Mouse (Mus musculus) G1E (cell line): ENCODE measurements around the gene Phpt1. TPM values are rescaled to one million over a fixed set of nuclear protein-coding genes. Genes with fewer than 3 reads are reported as not detected.

Experiments used
- ATAC-seq: 2 replicates; pipeline ENCODE4 v1.8.0; 2016; ENCODE audit warnings: mild to moderate bottlenecking; ENCODE audit not compliant: insufficient number of reproducible peaks, poor library complexity, low FRiP score, severe bottlenecking; ENCODE audit errors: extremely low read depth
- DNase-seq: peaks from one replicate; pipeline ENCODE4 v3.0.0; 2012; ENCODE audit warnings: low spot score
- H3K27me3 ChIP-seq: 2 replicates; pipeline ENCODE4 v1.6.1; 2012; ENCODE audit warnings: mild to moderate bottlenecking, low read length, inconsistent platforms; ENCODE audit not compliant: insufficient read depth
- H3K36me3 ChIP-seq: replicated peaks from 2 replicates; pipeline ENCODE3; 2012; ENCODE audit warnings: mild to moderate bottlenecking, inconsistent platforms
- H3K4me1 ChIP-seq: 2 replicates; pipeline ENCODE4 v1.6.1; 2012; ENCODE audit warnings: low read depth, low read length, inconsistent platforms, mixed read lengths; ENCODE audit not compliant: insufficient read depth
- H3K4me3 ChIP-seq: 2 replicates; pipeline ENCODE4 v1.5.1; 2012; ENCODE audit warnings: low read depth, mild to moderate bottlenecking, inconsistent platforms, low read length, moderate library complexity, mixed read lengths
- H3K9me3 ChIP-seq: replicated peaks from 2 replicates; pipeline ENCODE4 v1.6.1; 2012; ENCODE audit warnings: inconsistent platforms
- CTCF ChIP-seq: IDR thresholded peaks from 2 replicates; pipeline ENCODE4 v1.5.1; 2012; ENCODE audit warnings: low read depth, low read length, inconsistent platforms, mixed read lengths
- GATA1 ChIP-seq: IDR thresholded peaks from 2 replicates; pipeline ENCODE4 v1.6.1; 2012; ENCODE audit warnings: borderline replicate concordance, low read length, inconsistent platforms, mixed read lengths
- GATA2 ChIP-seq: IDR thresholded peaks from 2 replicates; pipeline ENCODE4 v1.6.1; 2012; ENCODE audit warnings: low read depth, low read length, inconsistent platforms, borderline replicate concordance
- POLR2AphosphoS5 ChIP-seq: IDR thresholded peaks from 2 replicates; pipeline ENCODE4 v1.6.1; 2012; ENCODE audit warnings: low read depth, low read length, inconsistent platforms; ENCODE audit not compliant: insufficient replicate concordance
- TAL1 ChIP-seq: conservative IDR thresholded peaks from 2 replicates; pipeline ENCODE4 v1.6.1; 2012; ENCODE audit warnings: low read depth, low read length, inconsistent platforms, mixed read lengths
- polyA plus RNA-seq: library from polyadenylated mRNA; stranded (reverse); fragments of >175 nt; gene quantifications from 2 replicates; pipeline ENCODE4 v1.2.3, GENCODE M21; 2012
- total RNA-seq, 2 experiments: library from RNA; stranded (forward) in 1 of 2; stranded (reverse) in 1 of 2; fragments of 200-1000 nt in 1 of 2; fragments of >200 nt in 1 of 2; fragmentation: Nextera tagmentation in 1 of 2; gene quantifications; 2 replicates each; pipeline ENCODE4 v1.2.3; 2014 to 2017

The Phpt1 gene
- total and polyA plus RNA-seq, 3 experiments: 1.4 to 12.5 (median 9.5) TPM

- Histone ChIP-seq H3K4me3 (no peak overlapping the region), H3K4me1 (peaks cover 18% of the 10 kb centered on the region), H3K27me3 (no peaks in the 10 kb centered on the region), H3K9me3 (no peaks in the 10 kb centered on the region), H3K36me3 (peaks cover 94% of the 10 kb centered on the region)
- ATAC-seq (no peak), DNase-seq (no peak)
- TF ChIP-seq GATA1 (no peak), TAL1 (no peak), GATA2 (no peak), POLR2AphosphoS5 (no peak), CTCF (no peak)
These were observed 40.2 kb downstream of the Phpt1 start for GRCm38 (mm10) chr2:25534866-25535182.

DNA sequence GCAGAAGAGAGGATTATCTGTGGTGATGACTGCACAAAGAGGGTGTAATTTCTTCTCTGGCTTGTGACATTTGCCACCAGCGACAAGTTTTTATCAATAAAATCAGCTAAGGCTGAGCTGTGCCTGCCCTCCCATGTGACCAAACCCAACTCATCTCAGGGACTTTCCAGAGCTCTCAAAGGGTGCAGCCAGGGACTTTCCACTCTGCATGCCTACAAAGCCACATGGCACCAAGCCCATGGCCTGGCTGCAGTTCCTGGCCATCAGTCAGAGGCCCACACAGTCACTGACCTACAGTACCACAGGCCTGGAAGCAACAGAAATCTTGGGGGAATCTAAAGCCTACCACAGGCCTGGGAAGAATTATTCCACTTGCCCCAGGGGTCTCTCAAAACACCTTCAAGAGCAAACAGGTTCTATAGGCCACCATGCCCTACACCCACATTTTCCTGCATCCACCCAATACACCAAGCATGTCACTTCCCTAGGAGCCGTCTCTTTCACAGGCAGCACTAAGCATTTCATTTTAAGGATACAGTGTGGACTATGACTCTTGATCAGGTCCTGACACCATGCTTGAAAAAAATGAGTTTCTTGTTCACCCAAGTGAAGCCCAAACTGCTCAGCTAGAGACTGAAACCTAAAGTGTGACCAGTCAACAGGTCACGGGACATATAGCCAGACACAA is 40.7 kb downstream of the Phpt1 start:
- Histone ChIP-seq H3K36me3 (peaks cover 94% of the 10 kb centered on the region), H3K9me3 (no peaks in the 10 kb centered on the region), H3K4me3 (no peak overlapping the region), H3K4me1 (peaks cover 14% of the 10 kb centered on the region), H3K27me3 (no peaks in the 10 kb centered on the region)
- TF ChIP-seq TAL1 (no peak), POLR2AphosphoS5 (no peak), CTCF (no peak), GATA1 (no peak), GATA2 (no peak)
- no peak for DNase-seq
- ATAC-seq: no peak

DNA sequence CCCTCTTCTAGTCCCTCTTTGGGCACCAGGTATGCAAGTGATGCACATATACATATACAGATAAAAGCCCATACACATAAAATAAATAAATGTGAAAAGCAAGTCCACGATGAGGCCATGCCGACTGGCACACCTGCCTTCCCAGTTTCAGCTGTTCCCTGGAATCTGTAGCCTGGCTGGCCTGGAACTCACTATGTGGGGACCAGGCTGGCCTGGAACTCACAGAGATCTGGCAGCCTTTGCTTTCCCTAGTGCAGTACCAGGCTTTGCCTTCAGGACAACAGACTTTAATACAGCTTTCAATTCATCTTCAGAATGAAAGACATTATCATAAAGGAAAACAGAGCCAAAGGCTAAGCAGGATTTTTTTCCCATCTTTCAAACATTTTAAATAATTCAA is 41.3 kb downstream of the Phpt1 start:
- no peak for TF ChIP-seq CTCF
- peaks cover 14% of the 10 kb centered on the region for H3K4me1 ChIP-seq

GRCm38 (mm10) chr2:25526510-25527302 is 48.3 kb downstream of the Phpt1 start:
- H3K4me1 ChIP-seq: no peaks in the 10 kb centered on the region
- H3K27me3 ChIP-seq: no peaks in the 10 kb centered on the region
- peaks cover 98% of the 10 kb centered on the region for H3K36me3 ChIP-seq
- no peak overlapping the region for H3K4me3 ChIP-seq
- no peaks in the 10 kb centered on the region for H3K9me3 ChIP-seq
- TF ChIP-seq GATA2 (no peak), GATA1 (no peak), CTCF (no peak), POLR2AphosphoS5 (no peak), TAL1 (no peak)
- no peak for DNase-seq
- no peak for ATAC-seq

More for the DNA sequence above, 41.3 kb downstream of the Phpt1 start:
- DNase-seq: no peak
- Histone ChIP-seq H3K36me3 (peaks cover 94% of the 10 kb centered on the region), H3K27me3 (no peaks in the 10 kb centered on the region), H3K4me3 (no peak overlapping the region), H3K9me3 (no peaks in the 10 kb centered on the region)
- no peak for ATAC-seq

Other genes starting within 250 kb of the Phpt1 start
Only the 20 nearest of the 34 such genes appear.
- not detected in 2 replicates for gene Clic3, start 118.4 kb downstream of the Phpt1 start, total RNA-seq (2014; fragmentation: Nextera tagmentation)
- 0.22 TPM in 1 of 2 replicates, not detected in the other for gene Clic3, start 118.4 kb downstream of the Phpt1 start, total RNA-seq (2017)
- not detected in 2 replicates for gene Clic3, start 118.4 kb downstream of the Phpt1 start, polyA plus RNA-seq
- gene Paxx, start 114.1 kb downstream of the Phpt1 start, total RNA-seq (2014; fragmentation: Nextera tagmentation): 16.3 and 23.2 TPM in 2 replicates
- 14.2 and 17.8 TPM in 2 replicates for gene Paxx, start 114.1 kb downstream of the Phpt1 start, total RNA-seq (2017)
- gene Paxx, start 114.1 kb downstream of the Phpt1 start, polyA plus RNA-seq: 43.4 and 47.0 TPM in 2 replicates
- not detected in 2 replicates for gene Ptgds, start 105.2 kb downstream of the Phpt1 start, total RNA-seq (2014; fragmentation: Nextera tagmentation)
- gene Ptgds, start 105.2 kb downstream of the Phpt1 start, total RNA-seq (2017): 0.44 TPM in 1 of 2 replicates, not detected in the other
- not detected in 2 replicates for gene Ptgds, start 105.2 kb downstream of the Phpt1 start, polyA plus RNA-seq
- not detected in 2 replicates for gene Lcn12, start 81.3 kb downstream of the Phpt1 start, total RNA-seq (2014; fragmentation: Nextera tagmentation)
- gene Lcn12, start 81.3 kb downstream of the Phpt1 start, total RNA-seq (2017): not detected in 2 replicates
- not detected in 2 replicates for gene Lcn12, start 81.3 kb downstream of the Phpt1 start, polyA plus RNA-seq
- 48.3 and 57.9 TPM in 2 replicates for gene Fbxw5, start 74.5 kb downstream of the Phpt1 start, total RNA-seq (2014; fragmentation: Nextera tagmentation)
- gene Fbxw5, start 74.5 kb downstream of the Phpt1 start, total RNA-seq (2017): 21.1 and 24.7 TPM in 2 replicates
- gene Fbxw5, start 74.5 kb downstream of the Phpt1 start, polyA plus RNA-seq: 17.1 and 35.5 TPM in 2 replicates
- 3.4 and 4.4 TPM in 2 replicates for gene C8g, start 73.5 kb downstream of the Phpt1 start, total RNA-seq (2014; fragmentation: Nextera tagmentation)
- 2.2 and 3.3 TPM in 2 replicates for gene C8g, start 73.5 kb downstream of the Phpt1 start, total RNA-seq (2017)
- 0.10 and 0.21 TPM in 2 replicates for gene C8g, start 73.5 kb downstream of the Phpt1 start, polyA plus RNA-seq
- 7.1 and 7.9 TPM in 2 replicates for gene Traf2, start 28.3 kb downstream of the Phpt1 start, total RNA-seq (2014; fragmentation: Nextera tagmentation)
- gene Traf2, start 28.3 kb downstream of the Phpt1 start, total RNA-seq (2017): 18.1 and 19.1 TPM in 2 replicates
- gene Traf2, start 28.3 kb downstream of the Phpt1 start, polyA plus RNA-seq: 5.4 and 7.8 TPM in 2 replicates
- gene Edf1, start 17.4 kb downstream of the Phpt1 start, total RNA-seq (2014; fragmentation: Nextera tagmentation): 102 and 126 TPM in 2 replicates
- 91.0 and 109 TPM in 2 replicates for gene Edf1, start 17.4 kb downstream of the Phpt1 start, total RNA-seq (2017)
- gene Edf1, start 17.4 kb downstream of the Phpt1 start, polyA plus RNA-seq: 570 and 701 TPM in 2 replicates
- 0.58 and 4.3 TPM in 2 replicates for gene Mamdc4, start 379 bp downstream of the Phpt1 start, total RNA-seq (2014; fragmentation: Nextera tagmentation)
- gene Mamdc4, start 379 bp downstream of the Phpt1 start, total RNA-seq (2017): 1.9 and 5.5 TPM in 2 replicates
- gene Mamdc4, start 379 bp downstream of the Phpt1 start, polyA plus RNA-seq: 1.4 and 1.6 TPM in 2 replicates
- 0.63 and 1.1 TPM in 2 replicates for gene Ajm1, start 6.5 kb upstream of the Phpt1 start, total RNA-seq (2014; fragmentation: Nextera tagmentation)
- 0.05 TPM in 1 of 2 replicates, not detected in the other for gene Ajm1, start 6.5 kb upstream of the Phpt1 start, total RNA-seq (2017)
- 0.32 and 0.35 TPM in 2 replicates for gene Ajm1, start 6.5 kb upstream of the Phpt1 start, polyA plus RNA-seq
- gene Rabl6, start 33.3 kb upstream of the Phpt1 start, total RNA-seq (2014; fragmentation: Nextera tagmentation): 73.4 and 74.9 TPM in 2 replicates
- 41.5 and 43.2 TPM in 2 replicates for gene Rabl6, start 33.3 kb upstream of the Phpt1 start, total RNA-seq (2017)
- gene Rabl6, start 33.3 kb upstream of the Phpt1 start, polyA plus RNA-seq: 79.9 and 82.4 TPM in 2 replicates
- not detected in 2 replicates for gene Ccdc183, start 42.5 kb upstream of the Phpt1 start, total RNA-seq (2014; fragmentation: Nextera tagmentation)
- gene Ccdc183, start 42.5 kb upstream of the Phpt1 start, total RNA-seq (2017): 0.05 TPM in 1 of 2 replicates, not detected in the other
- gene Ccdc183, start 42.5 kb upstream of the Phpt1 start, polyA plus RNA-seq: not detected in 2 replicates
- not detected in 2 replicates for gene Tmem141, start 46.8 kb upstream of the Phpt1 start, total RNA-seq (2014; fragmentation: Nextera tagmentation)
- gene Tmem141, start 46.8 kb upstream of the Phpt1 start, total RNA-seq (2017): not detected in 2 replicates
- gene Tmem141, start 46.8 kb upstream of the Phpt1 start, polyA plus RNA-seq: not detected in 2 replicates
- gene Fcna, start 52.8 kb upstream of the Phpt1 start, total RNA-seq (2014; fragmentation: Nextera tagmentation): not detected in 2 replicates
- gene Fcna, start 52.8 kb upstream of the Phpt1 start, total RNA-seq (2017): not detected in 2 replicates
- not detected in 2 replicates for gene Fcna, start 52.8 kb upstream of the Phpt1 start, polyA plus RNA-seq
- gene Lcn8, start 77.9 kb upstream of the Phpt1 start, total RNA-seq (2014; fragmentation: Nextera tagmentation): not detected in 2 replicates
- not detected in 2 replicates for gene Lcn8, start 77.9 kb upstream of the Phpt1 start, total RNA-seq (2017)
- not detected in 2 replicates for gene Lcn8, start 77.9 kb upstream of the Phpt1 start, polyA plus RNA-seq
- not detected in 2 replicates for gene Lcn5, start 82.7 kb upstream of the Phpt1 start, total RNA-seq (2014; fragmentation: Nextera tagmentation)
- not detected in 2 replicates for gene Lcn5, start 82.7 kb upstream of the Phpt1 start, total RNA-seq (2017)
- not detected in 2 replicates for gene Lcn5, start 82.7 kb upstream of the Phpt1 start, polyA plus RNA-seq
- gene Lcn6, start 101.6 kb upstream of the Phpt1 start, total RNA-seq (2014; fragmentation: Nextera tagmentation): not detected in 2 replicates
- gene Lcn6, start 101.6 kb upstream of the Phpt1 start, total RNA-seq (2017): not detected in 2 replicates
- gene Lcn6, start 101.6 kb upstream of the Phpt1 start, polyA plus RNA-seq: not detected in 2 replicates
- gene Lcn10, start 107.5 kb upstream of the Phpt1 start, total RNA-seq (2014; fragmentation: Nextera tagmentation): not detected in 2 replicates
- 0.17 TPM in 1 of 2 replicates, not detected in the other for gene Lcn10, start 107.5 kb upstream of the Phpt1 start, total RNA-seq (2017)
- not detected in 2 replicates for gene Lcn10, start 107.5 kb upstream of the Phpt1 start, polyA plus RNA-seq
- not detected in 2 replicates for gene Obp2a, start 124.8 kb upstream of the Phpt1 start, total RNA-seq (2014; fragmentation: Nextera tagmentation)
- gene Obp2a, start 124.8 kb upstream of the Phpt1 start, total RNA-seq (2017): not detected in 2 replicates
- gene Obp2a, start 124.8 kb upstream of the Phpt1 start, polyA plus RNA-seq: not detected in 2 replicates
- gene Bmyc, start 131.5 kb upstream of the Phpt1 start, total RNA-seq (2014; fragmentation: Nextera tagmentation): not detected in 2 replicates
- not detected in 2 replicates for gene Bmyc, start 131.5 kb upstream of the Phpt1 start, total RNA-seq (2017)
- gene Bmyc, start 131.5 kb upstream of the Phpt1 start, polyA plus RNA-seq: not detected in 2 replicates